28 mouse cellular contexts compared by ENCODE assay signal in genomic region chrX:36108601-36109000, GRCm38 (mm10). TPM values are rescaled to one million over a fixed set of nuclear protein-coding genes. Genes with fewer than 3 reads are reported as not detected.
DNase-seq lines count a peak whose midpoint lies in the region; ATAC-seq and TF ChIP-seq lines count a peak whose summit lies in the region.
"Had no signal": no experiment of that assay in that cellular context is flagged by ENCODE, and none has a peak within 500 bp of the region (broad histone marks: within the 10 kb centered on the region; RNA-seq: fewer than 3 reads in every experiment).

No protein-coding gene starts in this region.

- H3K9me3 ChIP-seq in lung, postnatal 0 days (ENCODE audit: low read length), result no peaks in the 10 kb centered on the region
- H3K9me3 ChIP-seq: embryonic facial prominence, embryonic 10.5 days; embryonic facial prominence, embryonic 13.5 days; forebrain, embryonic 12.5 days; forebrain, embryonic 15.5 days; G1E; heart, embryonic 12.5 days; heart, embryonic 15.5 days; hindbrain, embryonic 13.5 days had no signal

- H3K4me2 ChIP-seq in lung, postnatal 0 days (replicated peaks; ENCODE audit: low read depth, low read length), result no peak overlapping the region
- H3K4me2 ChIP-seq: embryonic facial prominence, embryonic 13.5 days; forebrain, embryonic 12.5 days; forebrain, embryonic 15.5 days; heart, embryonic 12.5 days; heart, embryonic 15.5 days; hindbrain, embryonic 13.5 days had no signal

- TF ChIP-seq POLR2A in heart, adult 2 months (IDR thresholded peaks at IDR 0.05; ENCODE audit: insufficient read depth, low read depth, low read length), result no peak

- no peak for ATAC-seq in lung, postnatal 0 days
- peak; percentile 43; the same call in 1 of the 2 replicates for ATAC-seq in megakaryocyte, adult 5-6 weeks (ENCODE audit: poor library complexity, severe bottlenecking)
- ATAC-seq: forebrain, embryonic 15.5 days; hindbrain, embryonic 16.5 days had no signal

- no peaks in the 10 kb centered on the region for H3K36me3 ChIP-seq in heart, adult 2 months (ENCODE audit: control insufficient read depth, insufficient read depth, low read length)
- no peaks in the 10 kb centered on the region for H3K36me3 ChIP-seq in lung, postnatal 0 days (ENCODE audit: insufficient read depth, low read length)
- H3K36me3 ChIP-seq: embryonic facial prominence, embryonic 10.5 days; embryonic facial prominence, embryonic 13.5 days; forebrain, embryonic 12.5 days; forebrain, embryonic 15.5 days; G1E; heart, embryonic 12.5 days; heart, embryonic 15.5 days; hindbrain, embryonic 10.5 days; hindbrain, embryonic 13.5 days had no signal

- TF ChIP-seq EP300 in heart, adult 2 months (IDR thresholded peaks at IDR 0.05; ENCODE audit: insufficient read depth, low read depth, low read length), result no peak
- no peak for TF ChIP-seq EP300 in lung, postnatal 0 days (IDR thresholded peaks at IDR 0.05)

- H3K27me3 ChIP-seq in heart, adult 2 months (ENCODE audit: control insufficient read depth, insufficient read depth, low read length), result no peaks in the 10 kb centered on the region
- no peaks in the 10 kb centered on the region for H3K27me3 ChIP-seq in lung, postnatal 0 days (replicated peaks; ENCODE audit: insufficient read depth, low read length)
- H3K27me3 ChIP-seq: CH12.LX; forebrain, embryonic 12.5 days; forebrain, embryonic 15.5 days; heart, embryonic 12.5 days; heart, embryonic 15.5 days; hindbrain, embryonic 13.5 days had no signal

- WGBS in heart, adult 2 months, result 43% methylated on average over 3 of the region's 3 CpGs
- WGBS in lung, postnatal 0 days, result 37% methylated on average over 3 of the region's 3 CpGs

- no peaks in the 10 kb centered on the region for H3K79me2 ChIP-seq in heart, adult 2 months (replicated peaks; ENCODE audit: control insufficient read depth, insufficient read depth, low read length)

- H3K4me1 ChIP-seq in heart, adult 2 months (ENCODE audit: control insufficient read depth, insufficient read depth, low read length), result no peaks in the 10 kb centered on the region; the same call in 1 of the 2 replicates
- H3K4me1 ChIP-seq in lung, postnatal 0 days (ENCODE audit: insufficient read depth, low read depth, low read length), result no peaks in the 10 kb centered on the region
- H3K4me1 ChIP-seq: embryonic facial prominence, embryonic 10.5 days; embryonic facial prominence, embryonic 13.5 days; forebrain, embryonic 12.5 days; forebrain, embryonic 15.5 days; heart, embryonic 12.5 days; hindbrain, embryonic 10.5 days; hindbrain, embryonic 13.5 days had no signal

- no peak overlapping the region for H3K9ac ChIP-seq in heart, adult 2 months (ENCODE audit: low read depth, low read length)
- no peak overlapping the region for H3K9ac ChIP-seq in lung, postnatal 0 days (replicated peaks; ENCODE audit: low read depth)
- H3K9ac ChIP-seq: embryonic facial prominence, embryonic 13.5 days; forebrain, embryonic 12.5 days; forebrain, embryonic 15.5 days; heart, embryonic 12.5 days; heart, embryonic 15.5 days; hindbrain, embryonic 13.5 days had no signal

- no peak for DNase-seq in heart, adult 2 months
- no peak for DNase-seq in heart, adult 11 months
- DNase-seq in lung, postnatal 0 days (ENCODE audit: low spot score), result no peak
- DNase-seq in lung, postnatal 14 days, result no peak
- no peak for DNase-seq in right cerebral cortex, adult 18-20 months
- no peak for DNase-seq in adrenal gland, postnatal 14 days
- no peak for DNase-seq in ovary, postnatal 14 days (ENCODE audit: low spot score)
- DNase-seq: adrenal gland, adult 8-10 months; adrenal gland, postnatal 36 days; B cell, adult 2 months; cerebellum, adult 9-11 months; embryo, embryonic 11 days; gastrocnemius, postnatal 25 days; heart, postnatal 10 days; heart, postnatal 36 days had no signal

- TF ChIP-seq CTCF in heart, adult 2 months (IDR thresholded peaks at IDR 0.05), result peak; percentile 36; the same call in 1 of the 2 replicates
- TF ChIP-seq CTCF in lung, postnatal 0 days (IDR thresholded peaks at IDR 0.05), result peak; percentile 9; the same call in 1 of the 2 replicates

- no peak overlapping the region for H3K4me3 ChIP-seq in heart, adult 2 months
- H3K4me3 ChIP-seq in lung, postnatal 0 days (ENCODE audit: low read depth, low read length), result no peak overlapping the region
- H3K4me3 ChIP-seq: embryonic facial prominence, embryonic 10.5 days; embryonic facial prominence, embryonic 13.5 days; erythroblast, embryonic 14.5 days; forebrain, embryonic 12.5 days; forebrain, embryonic 15.5 days; heart, embryonic 12.5 days; heart, embryonic 15.5 days; hindbrain, embryonic 10.5 days; hindbrain, embryonic 13.5 days had no signal

- H3K27ac ChIP-seq in heart, adult 2 months, result no peak overlapping the region
- no peak overlapping the region for H3K27ac ChIP-seq in lung, postnatal 0 days (ENCODE audit: low read length)
- H3K27ac ChIP-seq: embryonic facial prominence, embryonic 10.5 days; embryonic facial prominence, embryonic 13.5 days; forebrain, embryonic 12.5 days; forebrain, embryonic 15.5 days; heart, embryonic 15.5 days; hindbrain, embryonic 10.5 days; hindbrain, embryonic 13.5 days had no signal

- intact Hi-C loops in heart, adult 2 months (cut with DNase I), result loop anchor here (5.0 kb wide), 1 partner anchor 74 kb away; no protein-coding TSS in a partner anchor

RNA-seq across cellular contexts. Expression of gene Il13ra1, which starts 3.3 kb away (rescaled TPM):
- 10 to 100 TPM; 25.2 to 30.9 TPM for total RNA-seq in heart, adult 2 months (2021)
- 10.6 and 18.2 TPM in 2 replicates for polyA plus RNA-seq in heart, adult 2 months (2012; rRNA removed)
- polyA plus RNA-seq in lung, postnatal 0 days (2015; fragmentation: Nextera tagmentation; extraction: Ambion mirVana), result 21.1 and 21.2 TPM in 2 replicates
- 35.5 and 36.7 TPM in 2 replicates for total RNA-seq in megakaryocyte, adult 5-6 weeks (2015)
- total RNA-seq in megakaryocyte, adult 5-6 weeks (2017), result 33.8 and 34.1 TPM in 2 replicates
- 8.7 and 10.4 TPM in 2 replicates for total RNA-seq in adrenal gland, postnatal 14 days (2021)
- polyA plus RNA-seq: erythroblast, embryonic 14.5 days; G1E had no signal
